Mouse (Mus musculus) embryo, embryonic 11 days (tissue): ENCODE data around the gene Tars.

Experiments
- DNase-seq: peaks from one replicate; pipeline ENCODE4 v3.0.0-alpha.2; 2015

Tars gene

GRCm38 (mm10) chr15:11399356-11400067 lies at the start of gene Tars:
Gene Tars (minus strand): TSS chr15:11399665.
- peak; percentile 99 for DNase-seq

GRCm38 (mm10) chr15:11437361-11437760 lies 37.9 kb upstream of the Tars start:
- no peak for DNase-seq

- DNase-seq = no peak
These were observed 37.3 kb upstream of the Tars start for GRCm38 (mm10) chr15:11436709-11437280.

- no peak for DNase-seq
These were observed 27.4 kb upstream of the Tars start for GRCm38 (mm10) chr15:11426899-11427298.

GRCm38 (mm10) chr15:11413484-11413883 lies 14.0 kb upstream of the Tars start:
- DNase-seq = no peak

- no peak for DNase-seq
These were observed 13.1 kb upstream of the Tars start for GRCm38 (mm10) chr15:11412542-11412941.

- no peak for DNase-seq
These were observed 12.4 kb upstream of the Tars start for GRCm38 (mm10) chr15:11411846-11412245.

- DNase-seq = peak; percentile 70
These were observed 8.8 kb upstream of the Tars start for GRCm38 (mm10) chr15:11408155-11408826.

GRCm38 (mm10) chr15:11407381-11407780 lies 7.9 kb upstream of the Tars start:
- peak; percentile 87 for DNase-seq

- DNase-seq = peak; percentile 47
These were observed 7.3 kb upstream of the Tars start for GRCm38 (mm10) chr15:11406769-11407168.

- DNase-seq = no peak
These were observed 652 bp downstream of the Tars start for GRCm38 (mm10) chr15:11398676-11399350.

GRCm38 (mm10) chr15:11396421-11396820 lies 3.0 kb downstream of the Tars start:
- DNase-seq = no peak

- DNase-seq = no peak
These were observed 6.6 kb downstream of the Tars start for GRCm38 (mm10) chr15:11392903-11393302.

GRCm38 (mm10) chr15:11383796-11384195 lies 15.7 kb downstream of the Tars start:
- DNase-seq = no peak

GRCm38 (mm10) chr15:11382585-11382984 lies 16.9 kb downstream of the Tars start:
- no peak for DNase-seq

GRCm38 (mm10) chr15:11380616-11381015 lies 18.8 kb downstream of the Tars start:
- DNase-seq = no peak

GRCm38 (mm10) chr15:11380087-11380530 lies 19.4 kb downstream of the Tars start:
- peak; percentile 67 for DNase-seq

GRCm38 (mm10) chr15:11379431-11380086 lies 19.9 kb downstream of the Tars start:
- no peak for DNase-seq

- no peak for DNase-seq
These were observed 28.9 kb downstream of the Tars start for GRCm38 (mm10) chr15:11370477-11371085.

- no peak for DNase-seq
These were observed 29.9 kb downstream of the Tars start for GRCm38 (mm10) chr15:11369572-11369971.

- no peak for DNase-seq
These were observed 34.7 kb downstream of the Tars start for GRCm38 (mm10) chr15:11364795-11365194.

GRCm38 (mm10) chr15:11364112-11364511 lies 35.4 kb downstream of the Tars start:
- DNase-seq = no peak
